13 mouse cellular contexts compared by ENCODE assay signal in genomic region chr2:178339044-178339443, GRCm38 (mm10).
DNase-seq lines count a peak whose midpoint lies in the region; ATAC-seq and TF ChIP-seq lines count a peak whose summit lies in the region.
"Had no signal": no experiment of that assay in that cellular context is flagged by ENCODE, and none has a peak within 500 bp of the region (broad histone marks: within the 10 kb centered on the region; RNA-seq: fewer than 3 reads in every experiment).

No protein-coding gene starts in this region.

- H3K4me1 ChIP-seq in forebrain, postnatal 0 days (ENCODE audit: insufficient read depth): no peaks in the 10 kb centered on the region
- H3K4me1 ChIP-seq in forebrain, embryonic 15.5 days: no peaks in the 10 kb centered on the region
- H3K4me1 ChIP-seq in liver, postnatal 0 days (ENCODE audit: insufficient read depth): no peaks in the 10 kb centered on the region
- no peaks in the 10 kb centered on the region for H3K4me1 ChIP-seq in kidney, adult 2 months (ENCODE audit: control insufficient read depth, insufficient read depth, low read length)
- H3K4me1 ChIP-seq: hindbrain, embryonic 10.5 days; limb, embryonic 13.5 days had no signal

- WGBS in forebrain, postnatal 0 days: 5% methylated on average over 2 of the region's 2 CpGs
- 2% methylated on average over 2 of the region's 2 CpGs for WGBS in forebrain, embryonic 15.5 days
- WGBS in liver, postnatal 0 days (ENCODE audit: insufficient replicate concordance): 1% methylated on average over 2 of the region's 2 CpGs
- WGBS in kidney, adult 2 months: under 1% methylated on average over 2 of the region's 2 CpGs

- no peak for TF ChIP-seq EP300 in liver, postnatal 0 days (IDR thresholded peaks at IDR 0.05; ENCODE audit: low read depth)

- no peaks in the 10 kb centered on the region for H3K9me3 ChIP-seq in forebrain, postnatal 0 days (ENCODE audit: low read length)
- no peaks in the 10 kb centered on the region for H3K9me3 ChIP-seq in forebrain, embryonic 15.5 days
- no peaks in the 10 kb centered on the region for H3K9me3 ChIP-seq in liver, postnatal 0 days (ENCODE audit: low read length)
- H3K9me3 ChIP-seq: hindbrain, embryonic 10.5 days; limb, embryonic 13.5 days had no signal

- peak; percentile 54; the same call in 1 of the 2 replicates for ATAC-seq in forebrain, postnatal 0 days
- ATAC-seq in forebrain, embryonic 15.5 days (replicated peaks): no peak
- ATAC-seq in liver, postnatal 0 days: no peak
- ATAC-seq in megakaryocyte progenitor cell, adult 5-6 weeks (replicated peaks; ENCODE audit: poor library complexity): peak; percentile 75

- peak; percentile 63 for DNase-seq in forebrain, postnatal 0 days
- DNase-seq in liver, postnatal 0 days: no peak
- no peak for DNase-seq in liver
- peak; percentile 18 for DNase-seq in MN1 (ENCODE audit: low spot score)
- no peak for DNase-seq in ovary, postnatal 14 days (ENCODE audit: low spot score)
- DNase-seq in kidney, adult 2 months: no peak
- DNase-seq: adrenal gland, adult 8-10 months; spleen, adult 18-20 months; thymus, adult 2 months had no signal

- H3K36me3 ChIP-seq in forebrain, postnatal 0 days (ENCODE audit: insufficient read depth): peaks cover 18% of the 10 kb centered on the region
- H3K36me3 ChIP-seq in forebrain, embryonic 15.5 days: peaks cover 8% of the 10 kb centered on the region
- no peaks in the 10 kb centered on the region for H3K36me3 ChIP-seq in liver, postnatal 0 days (replicated peaks; ENCODE audit: insufficient read depth, low read length)
- no peaks in the 10 kb centered on the region for H3K36me3 ChIP-seq in kidney, adult 2 months (ENCODE audit: control insufficient read depth, insufficient read depth, low read length)
- H3K36me3 ChIP-seq: hindbrain, embryonic 10.5 days; limb, embryonic 13.5 days had no signal

- no peak for TF ChIP-seq POLR2A in kidney, adult 2 months (IDR thresholded peaks at IDR 0.05; ENCODE audit: low read depth, low read length)

- H3K4me2 ChIP-seq in forebrain, postnatal 0 days (ENCODE audit: low read depth): no peak overlapping the region
- H3K4me2 ChIP-seq in forebrain, embryonic 15.5 days (replicated peaks): no peak overlapping the region
- no peak overlapping the region for H3K4me2 ChIP-seq in liver, postnatal 0 days (ENCODE audit: low read depth, low read length)
- H3K4me2 ChIP-seq: limb, embryonic 13.5 days had no signal

- TF ChIP-seq CTCF in forebrain, postnatal 0 days (IDR thresholded peaks at IDR 0.05; ENCODE audit: low read depth): peak; percentile 77
- peak; percentile 44 for TF ChIP-seq CTCF in liver, postnatal 0 days (IDR thresholded peaks at IDR 0.05; ENCODE audit: low read depth)
- no peak for TF ChIP-seq CTCF in kidney, adult 2 months (conservative IDR thresholded peaks at IDR 0.05; ENCODE audit: insufficient read depth, insufficient read length, low read depth, low read length)

- no peaks in the 10 kb centered on the region for H3K27me3 ChIP-seq in forebrain, postnatal 0 days (ENCODE audit: insufficient read depth, low read length)
- H3K27me3 ChIP-seq in forebrain, embryonic 15.5 days: no peaks in the 10 kb centered on the region
- H3K27me3 ChIP-seq in liver, postnatal 0 days (ENCODE audit: insufficient read depth, low read length): no peaks in the 10 kb centered on the region
- H3K27me3 ChIP-seq in kidney, adult 2 months (replicated peaks; ENCODE audit: control insufficient read depth, insufficient read depth, low read length): no peaks in the 10 kb centered on the region
- H3K27me3 ChIP-seq: limb, embryonic 13.5 days had no signal

- no peak overlapping the region for H3K9ac ChIP-seq in forebrain, postnatal 0 days
- H3K9ac ChIP-seq in forebrain, embryonic 15.5 days (replicated peaks): no peak overlapping the region
- H3K9ac ChIP-seq in liver, postnatal 0 days (replicated peaks): no peak overlapping the region
- H3K9ac ChIP-seq: limb, embryonic 13.5 days had no signal

- H3K27ac ChIP-seq in forebrain, postnatal 0 days (ENCODE audit: low read depth, low read length): no peak overlapping the region
- no peak overlapping the region for H3K27ac ChIP-seq in forebrain, embryonic 15.5 days (replicated peaks)
- H3K27ac ChIP-seq in liver, postnatal 0 days (ENCODE audit: low read depth): no peak overlapping the region
- H3K27ac ChIP-seq in kidney, adult 2 months (ENCODE audit: insufficient read depth, low read depth, low read length): no peak overlapping the region
- H3K27ac ChIP-seq: hindbrain, embryonic 10.5 days; limb, embryonic 13.5 days had no signal

- H3K4me3 ChIP-seq in forebrain, postnatal 0 days (ENCODE audit: low read depth, low read length): no peak overlapping the region
- no peak overlapping the region for H3K4me3 ChIP-seq in forebrain, embryonic 15.5 days
- no peak overlapping the region for H3K4me3 ChIP-seq in liver, postnatal 0 days (ENCODE audit: low read depth, low read length)
- no peak overlapping the region for H3K4me3 ChIP-seq in kidney, adult 2 months (ENCODE audit: insufficient read depth, low read depth, low read length)
- H3K4me3 ChIP-seq: hindbrain, embryonic 10.5 days; limb, embryonic 13.5 days had no signal

Comparison
In these comparisons a context has a peak if more than half of its experiments do, and no peak if none do; other contexts are left out.
1. ATAC-seq: peak in forebrain, postnatal 0 days (single experiment) and megakaryocyte progenitor cell, adult 5-6 weeks (single experiment); none in forebrain, embryonic 15.5 days (single experiment) and liver, postnatal 0 days (single experiment).
2. DNase-seq: peak in forebrain, postnatal 0 days (single experiment) and MN1 (single experiment); none in liver, postnatal 0 days (single experiment), liver (single experiment), ovary, postnatal 14 days (single experiment) and kidney, adult 2 months (single experiment).